Mouse (Mus musculus) olfactory bulb, adult 2 months (tissue): ENCODE data around the gene Mllt3.

Experiments
- CTCF ChIP-seq: fragments of 200-500 bp; IDR thresholded peaks from 2 replicates; pipeline ENCODE4 v1.5.1; 2012; ENCODE audit warnings: low read depth, mild to moderate bottlenecking, low read length, moderate library complexity; ENCODE audit not compliant: insufficient read depth
- POLR2A ChIP-seq: fragments of 200-500 bp; IDR thresholded peaks from 2 replicates; pipeline ENCODE4 v1.6.1; 2012; ENCODE audit warnings: mild to moderate bottlenecking, low read depth, low read length, moderate library complexity; ENCODE audit not compliant: insufficient read depth

DNA sequence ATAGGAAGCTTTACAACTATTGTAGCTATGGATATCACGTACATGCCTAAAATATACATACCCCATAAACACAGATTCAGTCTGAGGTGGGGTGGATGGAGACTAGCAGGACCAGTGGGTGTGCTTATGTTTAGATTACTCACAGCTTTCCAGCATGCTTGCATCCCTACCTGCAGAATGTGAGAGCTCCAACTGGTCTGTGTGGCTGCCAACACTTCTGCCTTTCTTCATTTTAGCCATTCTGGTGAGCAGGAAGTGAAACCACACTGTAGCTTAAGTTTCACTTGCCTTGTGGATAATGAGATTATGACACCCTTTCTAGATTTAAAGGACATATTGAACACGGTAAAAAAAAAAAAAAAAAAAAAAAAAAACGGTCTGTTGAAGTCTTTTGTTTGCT lies 88.8 kb downstream of the Mllt3 start:
- no peak for TF ChIP-seq CTCF
- TF ChIP-seq POLR2A = no peak
